Mouse (Mus musculus) midbrain, embryonic 11.5 days (tissue): ENCODE data around the gene Bhmt2. TPM values are rescaled to one million over a fixed set of nuclear protein-coding genes. Genes with fewer than 3 reads are reported as not detected.

Source experiments
- ATAC-seq: fragments of 200-750 bp; cut with Nextera tagmentation; 2 replicates; pipeline ENCODE4 v1.8.0; 2017; ENCODE audit warnings: moderate TSS enrichment, moderate library complexity; ENCODE audit not compliant: low FRiP score
- DNase-seq: peaks from one replicate; pipeline ENCODE4 v3.0.0; 2015; ENCODE audit warnings: low spot score; ENCODE audit errors: missing footprints
- H3K27ac ChIP-seq: fragments of 300-500 bp; sonication (generic); 2 replicates; pipeline ENCODE4 v1.5.1; 2014; ENCODE audit warnings: low read depth, low read length
- H3K27me3 ChIP-seq: fragments of 300-500 bp; sonication (generic); 2 replicates; pipeline ENCODE4 v1.6.1; 2014; ENCODE audit warnings: mild to moderate bottlenecking, low read length, moderate library complexity, mixed read lengths; ENCODE audit not compliant: control insufficient read depth, insufficient read depth
- H3K36me3 ChIP-seq: fragments of 300-500 bp; sonication (generic); 2 replicates; pipeline ENCODE4 v1.6.1; 2014; ENCODE audit warnings: mild to moderate bottlenecking, low read length, moderate library complexity, mixed read lengths; ENCODE audit not compliant: control insufficient read depth, insufficient read depth
- H3K4me1 ChIP-seq: fragments of 300-500 bp; sonication (generic); 2 replicates; pipeline ENCODE4 v1.6.1; 2014; ENCODE audit warnings: low read length; ENCODE audit not compliant: control insufficient read depth, insufficient read depth
- H3K4me2 ChIP-seq: fragments of 300-500 bp; sonication (generic); 2 replicates; pipeline ENCODE4 v1.6.1; 2014; ENCODE audit warnings: mild to moderate bottlenecking, moderate library complexity
- H3K4me3 ChIP-seq: fragments of 300-500 bp; sonication (generic); 2 replicates; pipeline ENCODE4 v1.5.1; 2014; ENCODE audit warnings: low read depth, low read length
- H3K9ac ChIP-seq: fragments of 300-500 bp; sonication (generic); 2 replicates; pipeline ENCODE4 v1.6.1; 2014; ENCODE audit warnings: low read length
- H3K9me3 ChIP-seq: fragments of 300-500 bp; sonication (generic); 2 replicates; pipeline ENCODE4 v1.6.1; 2016; ENCODE audit warnings: low read length; ENCODE audit not compliant: control insufficient read depth
- WGBS: fragments of 180-500 bp; shearing (Covaris S2); extraction: QIAGEN DNeasy Blood & Tissue Kit; methylation state at CpG from one replicate; pipeline ENCODE4 v1.1.7; 2014; 5-methylcytosine and 5-hydroxymethylcytosine counted together
- polyA plus RNA-seq: library from polyadenylated mRNA; unstranded; fragments of >200 nt; fragmentation: Nextera tagmentation; extraction: Ambion mirVana; gene quantifications from 2 replicates; pipeline ENCODE4 v1.2.1, GENCODE M21; 2014

Bhmt2 gene
- 0.08 TPM in 1 of 2 replicates, not detected in the other for polyA plus RNA-seq

GRCm38 (mm10) chr13:93674131-93674561 lies at the start of gene Bhmt2, which contains the start of gene Dmgdh:
TSS of gene Bhmt2 (minus strand) at chr13:93674302.
TSS of gene Dmgdh (plus strand) at chr13:93674433.
- no peaks in the 10 kb centered on the region for H3K9me3 ChIP-seq
- H3K36me3 ChIP-seq, result no peaks in the 10 kb centered on the region
- no peak within 1 kb of the TSS for H3K27ac ChIP-seq
- H3K9ac ChIP-seq, result no peak within 1 kb of the TSS
- DNase-seq (no peak), ATAC-seq (peak; percentile 42; the same call in 1 of the 2 replicates)
- WGBS, result 6% methylated on average over 24 of the region's 31 CpGs
- H3K4me3 ChIP-seq, result peak within 1 kb of the TSS; percentile 7; the same call in 1 of the 2 replicates
- H3K4me2 ChIP-seq, result peak within 1 kb of the TSS; percentile 33
- no peaks in the 10 kb centered on the region for H3K4me1 ChIP-seq
- peaks cover 4% of the 10 kb centered on the region; the same call in 1 of the 2 replicates for H3K27me3 ChIP-seq

GRCm38 (mm10) chr13:93723455-93723854 lies 49.4 kb upstream of the Bhmt2 start:
- Histone ChIP-seq H3K4me2 (no peak overlapping the region), H3K4me3 (no peak overlapping the region), H3K27me3 (no peaks in the 10 kb centered on the region), H3K9ac (no peak overlapping the region), H3K27ac (no peak overlapping the region), H3K9me3 (no peaks in the 10 kb centered on the region), H3K4me1 (no peaks in the 10 kb centered on the region), H3K36me3 (no peaks in the 10 kb centered on the region)
- ATAC-seq, result no peak
- no peak for DNase-seq
- WGBS, result 91% methylated on average over 3 of the region's 3 CpGs

GRCm38 (mm10) chr13:93721916-93722315 lies 47.8 kb upstream of the Bhmt2 start:
- Histone ChIP-seq H3K27me3 (no peaks in the 10 kb centered on the region), H3K4me3 (no peak overlapping the region), H3K27ac (no peak overlapping the region), H3K9ac (no peak overlapping the region), H3K4me1 (no peaks in the 10 kb centered on the region), H3K36me3 (no peaks in the 10 kb centered on the region), H3K9me3 (no peaks in the 10 kb centered on the region), H3K4me2 (no peak overlapping the region)
- ATAC-seq (no peak), DNase-seq (no peak)
- WGBS, result 83% methylated on average over 4 of the region's 4 CpGs

GRCm38 (mm10) chr13:93718948-93719347 lies 44.8 kb upstream of the Bhmt2 start:
- Histone ChIP-seq H3K4me1 (no peaks in the 10 kb centered on the region), H3K9me3 (no peaks in the 10 kb centered on the region), H3K4me3 (no peak overlapping the region), H3K27ac (no peak overlapping the region), H3K9ac (no peak overlapping the region), H3K27me3 (no peaks in the 10 kb centered on the region), H3K36me3 (no peaks in the 10 kb centered on the region), H3K4me2 (no peak overlapping the region)
- DNase-seq, result peak; percentile 97
- 5% methylated on average over 7 of the region's 7 CpGs for WGBS
- ATAC-seq, result no peak

- Histone ChIP-seq H3K4me1 (no peaks in the 10 kb centered on the region), H3K36me3 (no peaks in the 10 kb centered on the region), H3K27ac (no peak overlapping the region), H3K9me3 (no peaks in the 10 kb centered on the region), H3K4me3 (no peak overlapping the region), H3K9ac (no peak overlapping the region), H3K27me3 (no peaks in the 10 kb centered on the region), H3K4me2 (no peak overlapping the region)
- ATAC-seq (no peak), DNase-seq (no peak)
- 53% methylated on average over 7 of the region's 7 CpGs for WGBS
Measured at GRCm38 (mm10) chr13:93717113-93717512, 43.0 kb upstream of the Bhmt2 start.

- no peak overlapping the region for H3K27ac ChIP-seq
Measured at GRCm38 (mm10) chr13:93713826-93714225, 39.7 kb upstream of the Bhmt2 start.

GRCm38 (mm10) chr13:93712362-93712761 lies 38.3 kb upstream of the Bhmt2 start:
- Histone ChIP-seq H3K36me3 (no peaks in the 10 kb centered on the region), H3K4me2 (no peak overlapping the region), H3K27ac (no peak overlapping the region), H3K4me1 (no peaks in the 10 kb centered on the region), H3K4me3 (no peak overlapping the region), H3K9me3 (no peaks in the 10 kb centered on the region), H3K27me3 (no peaks in the 10 kb centered on the region), H3K9ac (no peak overlapping the region)
- DNase-seq, result peak; percentile 82
- WGBS, result 91% methylated on average over 4 of the region's 4 CpGs
- ATAC-seq, result no peak

More at GRCm38 (mm10) chr13:93713826-93714225, 39.7 kb upstream of the Bhmt2 start:
- H3K4me2 ChIP-seq, result no peak overlapping the region
- 92% methylated on average over 3 of the region's 3 CpGs for WGBS
- H3K27me3 ChIP-seq, result no peaks in the 10 kb centered on the region
- no peaks in the 10 kb centered on the region for H3K4me1 ChIP-seq
- ATAC-seq (no peak), DNase-seq (no peak)
- H3K9ac ChIP-seq, result no peak overlapping the region
- H3K4me3 ChIP-seq, result no peak overlapping the region
- no peaks in the 10 kb centered on the region for H3K36me3 ChIP-seq
- no peaks in the 10 kb centered on the region for H3K9me3 ChIP-seq

- Histone ChIP-seq H3K27me3 (no peaks in the 10 kb centered on the region), H3K9me3 (no peaks in the 10 kb centered on the region), H3K4me3 (no peak overlapping the region), H3K4me2 (no peak overlapping the region), H3K9ac (no peak overlapping the region), H3K36me3 (no peaks in the 10 kb centered on the region), H3K4me1 (no peaks in the 10 kb centered on the region), H3K27ac (no peak overlapping the region)
- DNase-seq, result no peak
- no peak for ATAC-seq
- 89% methylated on average over 4 of the region's 4 CpGs for WGBS
Measured at GRCm38 (mm10) chr13:93711226-93711625, 37.1 kb upstream of the Bhmt2 start.

GRCm38 (mm10) chr13:93710325-93710724 lies 36.2 kb upstream of the Bhmt2 start:
- ATAC-seq, result no peak
- H3K9ac ChIP-seq, result no peak overlapping the region
- no peak overlapping the region for H3K27ac ChIP-seq
- H3K27me3 ChIP-seq, result no peaks in the 10 kb centered on the region
- H3K4me1 ChIP-seq, result no peaks in the 10 kb centered on the region
- no peak for DNase-seq
- 90% methylated on average over 4 of the region's 4 CpGs for WGBS
- H3K4me2 ChIP-seq, result no peak overlapping the region
- H3K9me3 ChIP-seq, result no peaks in the 10 kb centered on the region
- no peak overlapping the region for H3K4me3 ChIP-seq
- no peaks in the 10 kb centered on the region for H3K36me3 ChIP-seq
